Mouse (Mus musculus) left cerebral cortex, adult 9 months (tissue): ENCODE data around the gene D630003M21Rik.

ENCODE experiments used
- DNase-seq, 2 experiments: peaks; one replicate each; pipeline ENCODE4 v3.0.0; 2022; ENCODE audit warnings: low spot score in 2 of 2

Gene D630003M21Rik

GRCm38 (mm10) chr2:158194945-158195640 lies 33.9 kb downstream of the D630003M21Rik start:
- DNase-seq, result peak in 1 of 2 experiments; percentile 42

GRCm38 (mm10) chr2:158193611-158194336 lies 35.2 kb downstream of the D630003M21Rik start:
- no peak for DNase-seq

- no peak for DNase-seq
Measured at GRCm38 (mm10) chr2:158191098-158191497, 37.9 kb downstream of the D630003M21Rik start.

GRCm38 (mm10) chr2:158189451-158189850 lies 39.6 kb downstream of the D630003M21Rik start:
- DNase-seq, result no peak

GRCm38 (mm10) chr2:158186206-158186871 lies 42.7 kb downstream of the D630003M21Rik start:
- no peak for DNase-seq

GRCm38 (mm10) chr2:158183266-158183665 lies 45.8 kb downstream of the D630003M21Rik start:
- no peak for DNase-seq

- no peak for DNase-seq
Measured at GRCm38 (mm10) chr2:158181932-158182331, 47.1 kb downstream of the D630003M21Rik start.

GRCm38 (mm10) chr2:158180797-158181196 lies 48.2 kb downstream of the D630003M21Rik start:
- DNase-seq, result no peak

GRCm38 (mm10) chr2:158179370-158180111 lies 49.5 kb downstream of the D630003M21Rik start:
- DNase-seq, result no peak

GRCm38 (mm10) chr2:158178696-158179369 lies 50.2 kb downstream of the D630003M21Rik start:
- no peak for DNase-seq

GRCm38 (mm10) chr2:158178139-158178538 lies 50.9 kb downstream of the D630003M21Rik start:
- no peak for DNase-seq

GRCm38 (mm10) chr2:158177574-158177973 lies 51.4 kb downstream of the D630003M21Rik start:
- no peak for DNase-seq

GRCm38 (mm10) chr2:158176763-158177162 lies 52.3 kb downstream of the D630003M21Rik start:
- DNase-seq, result no peak

GRCm38 (mm10) chr2:158175433-158175832 lies 53.6 kb downstream of the D630003M21Rik start:
- no peak for DNase-seq

GRCm38 (mm10) chr2:158174958-158175357 lies 54.1 kb downstream of the D630003M21Rik start:
- DNase-seq, result no peak

GRCm38 (mm10) chr2:158174438-158174837 lies 54.6 kb downstream of the D630003M21Rik start:
- DNase-seq, result no peak

GRCm38 (mm10) chr2:158170394-158170793 lies 58.6 kb downstream of the D630003M21Rik start:
- no peak for DNase-seq

GRCm38 (mm10) chr2:158169771-158170170 lies 59.3 kb downstream of the D630003M21Rik start:
- no peak for DNase-seq

GRCm38 (mm10) chr2:158169351-158169750 lies 59.7 kb downstream of the D630003M21Rik start:
- no peak for DNase-seq

GRCm38 (mm10) chr2:158168741-158169211 lies 60.2 kb downstream of the D630003M21Rik start:
- DNase-seq, result no peak
